Mouse (Mus musculus) layer of hippocampus, postnatal 14 days (tissue): ENCODE measurements at regions not wholly inside any gene's neighbourhood (a gene's known extent, or its start where the extent isn't known, plus 50 kb on each side); places are given as distances from the start of the nearest gene placed in this dataset.
A peak's percentile ranks its signal among the peaks of the same experiment; 100 is the strongest.

ENCODE experiments used
- DNase-seq, 2 experiments: peaks; one replicate each; pipeline ENCODE4 v3.0.0; 2021 to 2022; ENCODE audit warnings: low spot score in 2 of 2, mixed read lengths in 1 of 2

- no peak for DNase-seq
Measured at GRCm38 (mm10) chrX:99292758-99293157, 156.8 kb downstream of the Efnb1 start.

- DNase-seq = no peak
Measured at GRCm38 (mm10) chrX:99291965-99292364, 156.0 kb downstream of the Efnb1 start.

- DNase-seq = no peak
Measured at GRCm38 (mm10) chrX:99291423-99291963, 155.6 kb downstream of the Efnb1 start.

- DNase-seq = no peak
Measured at GRCm38 (mm10) chrX:99287988-99288387, 152.1 kb downstream of the Efnb1 start.

GRCm38 (mm10) chrX:99286876-99287275, 150.9 kb downstream of the Efnb1 start:
- DNase-seq = no peak

- peak in 1 of 2 experiments; percentile 9 for DNase-seq
Measured at GRCm38 (mm10) chrX:99285611-99286010, 149.7 kb downstream of the Efnb1 start.

- no peak for DNase-seq
Measured at GRCm38 (mm10) chrX:99280991-99281390, 145.1 kb downstream of the Efnb1 start.

- DNase-seq = no peak
Measured at GRCm38 (mm10) chrX:99280543-99280942, 144.6 kb downstream of the Efnb1 start.

- no peak for DNase-seq
Measured at GRCm38 (mm10) chrX:99275536-99275935, 139.6 kb downstream of the Efnb1 start.

GRCm38 (mm10) chrX:99271908-99272307, 136.0 kb downstream of the Efnb1 start:
- DNase-seq = no peak

- peak in 1 of 2 experiments; percentile 9 for DNase-seq
Measured at GRCm38 (mm10) chrX:99249038-99249607, 113.2 kb downstream of the Efnb1 start.

- DNase-seq = no peak
Measured at GRCm38 (mm10) chrX:99248181-99248580, 112.3 kb downstream of the Efnb1 start.

- no peak for DNase-seq
Measured at GRCm38 (mm10) chrX:99246704-99247103, 110.8 kb downstream of the Efnb1 start.

GRCm38 (mm10) chrX:99246051-99246450, 110.1 kb downstream of the Efnb1 start:
- no peak for DNase-seq

- DNase-seq = no peak
Measured at GRCm38 (mm10) chrX:99245541-99245940, 109.6 kb downstream of the Efnb1 start.

GRCm38 (mm10) chrX:99243251-99243650, 107.3 kb downstream of the Efnb1 start:
- no peak for DNase-seq

GRCm38 (mm10) chrX:99241684-99242118, 105.8 kb downstream of the Efnb1 start:
- no peak for DNase-seq

GRCm38 (mm10) chrX:99233035-99233434, 97.1 kb downstream of the Efnb1 start:
- no peak for DNase-seq

GRCm38 (mm10) chrX:99232331-99232730, 96.4 kb downstream of the Efnb1 start:
- no peak for DNase-seq

GRCm38 (mm10) chrX:99225111-99225752, 89.3 kb downstream of the Efnb1 start:
- DNase-seq = no peak

GRCm38 (mm10) chrX:99222017-99222416, 86.1 kb downstream of the Efnb1 start:
- DNase-seq = no peak

- DNase-seq = no peak
Measured at GRCm38 (mm10) chrX:99220674-99221455, 84.9 kb downstream of the Efnb1 start.
